Mouse (Mus musculus) macrophage (primary cell): ENCODE results near the gene Abl1. TPM values are rescaled to one million over a fixed set of nuclear protein-coding genes. Genes with fewer than 3 reads are reported as not detected.

Experiments
- H3K27ac ChIP-seq: fragments of 350-480 bp; formaldehyde crosslinking; 2 replicates; pipeline ENCODE4 v1.9.0; 2021
- H3K36me3 ChIP-seq: fragments of 350-480 bp; formaldehyde crosslinking; 2 replicates; pipeline ENCODE4 v1.9.0; 2021; ENCODE audit errors: inconsistent target
- H3K4me3 ChIP-seq: fragments of 350-480 bp; formaldehyde crosslinking; 2 replicates; pipeline ENCODE4 v1.9.0; 2021; ENCODE audit errors: inconsistent target
- H3K79me2 ChIP-seq: fragments of 350-480 bp; formaldehyde crosslinking; 2 replicates; pipeline ENCODE4 v1.9.0; 2021; ENCODE audit errors: inconsistent target
- WGBS: methylation state at CpG from one replicate; pipeline ENCODE4 v1.1.7; 2026; ENCODE audit warnings: inconsistent platforms; ENCODE audit not compliant: missing documents; 5-methylcytosine and 5-hydroxymethylcytosine counted together
- polyA plus RNA-seq: library from polyadenylated mRNA; stranded (reverse); fragments of 250-400 nt; gene quantifications from 3 replicates; pipeline ENCODE4 v1.2.4, GENCODE M21; 2018; ENCODE audit warnings: inconsistent platforms
- total RNA-seq, 78 experiments: library from RNA; depleted of rRNA; stranded (reverse); fragments of 250-400 nt; gene quantifications; 1 replicate in 9 of 78; 2 replicates in 24 of 78; 3 replicates in 43 of 78; 4 replicates in 2 of 78; pipeline ENCODE4 v1.2.4; 2018; ENCODE audit warnings: inconsistent platforms in 56 of 78

The Abl1 gene
- total RNA-seq (2018; cell fraction: chromatin; rRNA removed) = 100 to 1,000 TPM in 21 of 26 experiments, 10 to 100 TPM in 5; 45.7 to 294 (median 186) TPM
- total RNA-seq (2018; cell fraction: cytosol; rRNA removed) = 10 to 100 TPM; 18.1 to 59.7 (median 44.7) TPM
- 100 to 1,000 TPM in 14 of 26 experiments, 10 to 100 TPM in 12; 36.8 to 180 (median 105) TPM for total RNA-seq (2018; cell fraction: nucleus; rRNA removed)
- polyA plus RNA-seq = 31.8 to 37.5 TPM (median 34.7 TPM) in 3 replicates

DNA sequence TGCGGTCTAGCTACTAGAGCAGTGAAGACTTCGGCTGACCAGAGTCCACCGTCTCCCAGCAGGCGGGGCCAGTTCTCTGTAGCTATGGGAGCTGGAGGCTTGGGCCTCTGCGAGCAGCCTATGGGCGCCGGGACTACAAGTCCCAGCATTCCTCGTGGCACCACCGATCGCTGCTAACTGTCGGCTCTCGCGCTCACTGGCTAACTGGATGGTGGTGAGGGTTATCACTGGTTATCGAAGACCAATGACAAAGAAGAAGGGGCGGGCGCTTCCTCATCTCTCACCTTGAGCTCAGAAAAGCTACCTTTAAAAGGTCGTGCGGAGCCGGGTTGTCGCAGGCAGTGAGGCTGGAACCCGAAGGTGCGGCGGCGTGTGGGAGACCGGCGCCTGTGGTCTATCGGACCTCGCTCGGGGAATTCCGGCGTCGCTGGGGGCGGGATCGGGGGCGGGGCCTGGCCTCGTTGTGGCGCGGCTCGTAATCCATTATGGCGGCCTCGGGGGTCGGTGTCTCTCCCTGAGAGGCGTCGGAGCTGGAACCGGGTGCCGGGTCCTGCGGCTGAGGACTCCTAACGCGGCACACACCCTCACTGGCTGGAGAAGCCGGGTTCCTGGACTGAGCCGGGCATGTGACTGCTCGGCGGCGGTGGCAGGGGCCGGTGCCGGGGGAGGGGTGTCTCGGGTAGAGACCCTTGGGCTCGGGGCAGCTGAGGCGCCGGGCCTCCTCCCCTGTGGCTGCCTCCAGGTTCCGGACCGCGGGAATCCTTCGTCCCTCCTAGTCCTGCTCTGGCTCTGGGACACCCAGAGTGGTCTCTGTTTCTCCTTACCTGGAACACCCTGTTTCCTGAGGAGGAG lies at the start of gene Abl1:
Gene Abl1 (plus strand): TSS at position 303 of the 852 bp plus-strand sequence.
- WGBS = under 1% methylated on average over 57 of the region's 64 CpGs
- H3K4me3 ChIP-seq = peak within 1 kb of the TSS; percentile 86
- peaks cover 39% of the 10 kb centered on the region for H3K79me2 ChIP-seq
- H3K27ac ChIP-seq = peak within 1 kb of the TSS; percentile 96
- H3K36me3 ChIP-seq = no peaks in the 10 kb centered on the region

GRCm38 (mm10) chr2:31638581-31639465 lies 49.4 kb upstream of the Abl1 start:
- 7% methylated on average over 33 of the region's 34 CpGs for WGBS
- no peak overlapping the region for H3K4me3 ChIP-seq
- H3K36me3 ChIP-seq = no peaks in the 10 kb centered on the region
- no peak overlapping the region for H3K27ac ChIP-seq
- H3K79me2 ChIP-seq = no peaks in the 10 kb centered on the region

GRCm38 (mm10) chr2:31639466-31639760 lies 48.8 kb upstream of the Abl1 start:
- Histone ChIP-seq H3K79me2 (no peaks in the 10 kb centered on the region), H3K4me3 (no peak overlapping the region), H3K36me3 (no peaks in the 10 kb centered on the region), H3K27ac (no peak overlapping the region)
- 9% methylated on average over 13 of the region's 13 CpGs for WGBS

DNA sequence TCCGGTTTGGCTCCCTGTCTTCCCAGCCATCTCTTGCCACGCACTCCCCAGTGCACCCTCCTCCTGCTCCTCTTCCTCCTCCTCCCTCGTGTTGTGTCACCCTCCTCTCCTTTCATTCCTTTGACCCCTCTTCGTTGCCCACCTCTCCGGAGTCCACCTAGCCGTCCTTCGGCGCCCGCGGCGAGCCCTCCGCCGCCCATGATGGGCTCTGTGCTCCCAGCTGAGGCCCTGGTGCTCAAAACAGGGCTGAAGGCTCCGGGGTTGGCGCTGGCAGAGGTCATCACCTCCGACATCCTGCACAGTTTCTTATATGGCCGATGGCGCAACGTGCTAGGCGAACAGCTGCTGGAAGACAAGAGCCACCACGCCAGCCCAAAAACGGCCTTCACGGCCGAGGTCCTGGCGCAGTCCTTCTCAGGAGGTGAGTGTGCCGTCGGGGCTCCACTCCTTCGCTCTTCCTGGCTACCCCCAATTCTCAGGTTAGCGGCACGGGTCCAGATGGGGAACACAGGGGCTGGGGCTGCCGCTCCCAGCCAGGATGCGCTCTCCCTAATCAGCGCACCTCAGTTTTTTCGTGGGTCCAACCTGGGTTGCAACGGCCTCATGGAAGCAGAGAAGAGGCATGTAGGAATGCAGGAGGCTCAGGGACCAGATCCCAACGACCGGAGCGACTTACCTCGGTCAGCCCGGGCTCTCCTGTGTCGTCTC lies 48.1 kb upstream of the Abl1 start, which contains the start of gene Prdm12:
Gene Prdm12 (plus strand): TSS at position 137 of the 708 bp plus-strand sequence.
- no peak within 1 kb of the TSS for H3K27ac ChIP-seq
- no peak within 1 kb of the TSS for H3K4me3 ChIP-seq
- 9% methylated on average over 39 of the region's 41 CpGs for WGBS
- H3K79me2 ChIP-seq = no peaks in the 10 kb centered on the region
- no peaks in the 10 kb centered on the region for H3K36me3 ChIP-seq

- H3K4me3 ChIP-seq = no peak overlapping the region
- WGBS = 1% methylated on average over 45 of the region's 48 CpGs
- no peak overlapping the region for H3K27ac ChIP-seq
- H3K36me3 ChIP-seq = no peaks in the 10 kb centered on the region
- H3K79me2 ChIP-seq = no peaks in the 10 kb centered on the region
These were observed 47.3 kb upstream of the Abl1 start for GRCm38 (mm10) chr2:31640609-31641507.

DNA sequence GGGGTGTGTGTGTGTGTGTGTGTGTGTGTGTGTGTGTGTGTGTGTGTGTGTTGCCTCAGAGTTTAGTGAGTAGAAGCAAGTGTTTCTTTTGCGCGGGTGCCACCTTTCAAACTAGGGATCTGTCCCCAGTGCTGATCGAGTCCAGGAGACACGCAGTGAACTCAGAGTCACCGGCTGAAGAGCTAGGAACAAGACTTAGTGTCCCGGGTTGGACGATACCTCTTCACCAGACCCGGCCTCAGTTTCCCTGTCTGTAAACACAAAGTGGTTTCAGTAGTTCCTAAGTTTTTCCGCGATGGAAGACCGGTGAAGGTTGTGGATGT lies 46.7 kb upstream of the Abl1 start:
- no peaks in the 10 kb centered on the region for H3K36me3 ChIP-seq
- H3K27ac ChIP-seq = no peak overlapping the region
- H3K79me2 ChIP-seq = no peaks in the 10 kb centered on the region
- H3K4me3 ChIP-seq = no peak overlapping the region
- 8% methylated on average over 11 of the region's 11 CpGs for WGBS

GRCm38 (mm10) chr2:31641929-31642328 lies 46.2 kb upstream of the Abl1 start:
- Histone ChIP-seq H3K36me3 (no peaks in the 10 kb centered on the region), H3K27ac (no peak overlapping the region), H3K4me3 (no peak overlapping the region), H3K79me2 (no peaks in the 10 kb centered on the region)
- whole genome bisulfite sequencing = 8% methylated on average over 18 of the region's 18 CpGs

DNA sequence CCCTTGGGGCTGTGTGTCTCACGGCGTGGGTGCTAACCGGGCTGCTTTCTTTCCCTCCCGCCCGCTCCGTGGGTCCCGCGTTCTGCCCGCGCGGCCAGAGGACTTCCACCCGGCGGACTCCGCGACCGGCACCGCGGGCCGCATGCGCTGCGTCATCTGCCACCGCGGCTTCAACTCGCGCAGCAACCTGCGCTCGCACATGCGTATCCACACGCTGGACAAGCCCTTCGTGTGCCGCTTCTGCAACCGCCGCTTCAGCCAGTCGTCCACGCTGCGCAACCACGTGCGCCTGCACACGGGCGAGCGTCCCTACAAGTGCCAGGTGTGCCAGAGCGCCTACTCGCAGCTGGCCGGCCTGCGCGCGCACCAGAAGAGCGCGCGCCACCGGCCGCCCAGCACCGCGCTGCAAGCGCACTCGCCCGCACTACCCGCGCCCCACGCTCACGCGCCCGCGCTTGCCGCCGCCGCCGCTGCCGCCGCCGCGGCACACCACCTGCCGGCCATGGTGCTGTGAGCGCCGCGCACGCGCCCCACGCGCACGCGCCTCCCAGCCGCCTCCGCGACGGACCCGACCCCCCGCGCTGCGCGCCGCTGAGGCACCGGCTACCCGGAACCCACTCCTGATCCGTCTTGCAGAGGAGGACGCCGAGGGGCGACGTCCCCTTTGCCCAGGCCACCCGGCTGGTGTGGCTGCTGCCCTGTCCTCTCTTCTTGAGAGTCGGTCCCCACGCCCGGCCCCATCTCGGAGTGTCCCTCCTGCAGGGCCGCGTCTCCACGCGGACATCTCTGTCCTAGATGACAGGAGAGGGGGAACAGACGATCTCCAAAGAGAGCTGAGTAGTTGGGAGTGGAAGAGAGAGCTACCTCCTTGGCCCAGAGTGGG lies 34.0 kb upstream of the Abl1 start:
- Histone ChIP-seq H3K4me3 (no peak overlapping the region), H3K27ac (no peak overlapping the region), H3K79me2 (no peaks in the 10 kb centered on the region), H3K36me3 (no peaks in the 10 kb centered on the region)
- 3% methylated on average over 86 of the region's 109 CpGs for WGBS

DNA sequence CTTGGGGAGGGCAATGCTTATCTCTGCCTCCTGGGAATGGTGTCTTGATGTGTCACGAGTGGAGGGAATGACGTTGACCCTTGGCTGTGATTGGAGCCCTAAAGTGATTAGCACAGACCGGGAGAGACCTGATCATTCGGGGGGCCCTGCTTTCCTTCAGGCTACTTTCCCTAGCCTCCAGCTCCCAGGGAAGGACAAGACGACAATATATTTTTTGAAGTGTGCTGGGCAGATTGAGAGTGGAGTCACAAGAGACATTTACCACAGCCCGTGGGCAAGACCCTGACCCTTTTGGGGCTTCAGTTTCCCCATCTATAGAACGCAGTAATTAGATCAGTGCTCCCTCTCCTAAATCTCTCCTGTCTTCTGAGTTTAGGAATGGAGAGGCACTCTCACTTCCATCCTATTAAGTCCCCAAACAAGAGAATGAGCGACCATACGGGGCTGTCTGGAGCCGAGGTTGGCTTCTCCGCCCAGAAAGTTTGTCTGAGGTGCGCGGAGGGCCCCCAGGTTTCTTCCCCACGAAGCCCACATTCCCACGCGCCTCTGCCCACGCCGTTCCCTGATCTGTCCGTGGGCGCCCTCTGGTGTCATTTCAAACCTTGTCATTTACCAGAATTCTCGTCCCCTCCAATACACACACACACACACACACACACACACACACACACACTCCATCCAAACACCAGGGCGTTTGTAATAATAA lies 33.2 kb upstream of the Abl1 start:
- Histone ChIP-seq H3K4me3 (no peak overlapping the region), H3K79me2 (no peaks in the 10 kb centered on the region), H3K27ac (no peak overlapping the region), H3K36me3 (no peaks in the 10 kb centered on the region)
- WGBS = 9% methylated on average over 22 of the region's 22 CpGs

- Histone ChIP-seq H3K4me3 (no peak overlapping the region), H3K79me2 (no peaks in the 10 kb centered on the region), H3K27ac (no peak overlapping the region), H3K36me3 (no peaks in the 10 kb centered on the region)
- WGBS = 88% methylated on average over 7 of the region's 7 CpGs
These were observed 31.8 kb upstream of the Abl1 start for GRCm38 (mm10) chr2:31656374-31656773.

- WGBS = 56% methylated on average over 8 of the region's 8 CpGs
- no peaks in the 10 kb centered on the region for H3K36me3 ChIP-seq
- H3K27ac ChIP-seq = no peak overlapping the region
- no peaks in the 10 kb centered on the region for H3K79me2 ChIP-seq
- no peak overlapping the region for H3K4me3 ChIP-seq
These were observed 25.0 kb upstream of the Abl1 start for GRCm38 (mm10) chr2:31662939-31663803.

DNA sequence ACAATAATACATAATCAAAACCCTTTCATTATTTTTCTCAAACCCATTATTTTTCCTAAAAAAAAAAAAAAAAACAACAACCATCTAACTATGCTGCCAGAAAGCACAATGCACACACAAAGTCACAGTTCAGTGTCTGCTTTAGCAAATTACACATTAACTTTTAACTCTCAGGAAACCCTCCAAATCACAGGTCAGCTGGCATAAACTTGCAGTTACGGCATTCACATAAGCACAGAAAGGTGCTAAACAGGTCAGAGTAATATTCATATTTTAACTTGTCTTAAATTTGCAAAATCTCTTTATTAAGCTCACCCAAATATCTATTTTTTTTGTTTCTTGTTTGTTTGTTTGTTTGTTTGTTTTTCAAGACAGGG lies 24.4 kb upstream of the Abl1 start:
- H3K79me2 ChIP-seq = no peaks in the 10 kb centered on the region
- 100% methylated on average over 1 of the region's 1 CpGs for WGBS
- H3K27ac ChIP-seq = no peak overlapping the region
- no peaks in the 10 kb centered on the region for H3K36me3 ChIP-seq
- no peak overlapping the region for H3K4me3 ChIP-seq
